In genomic region chr9:62337924-62338635, GRCm38 (mm10) we compare ENCODE assay signal across 15 mouse cellular contexts. TPM values are rescaled to one million over a fixed set of nuclear protein-coding genes. Genes with fewer than 3 reads are reported as not detected.
DNase-seq lines count a peak whose midpoint lies in the region; ATAC-seq lines count a peak whose summit lies in the region.
"Had no signal": no experiment of that assay in that cellular context is flagged by ENCODE, and none has a peak within 500 bp of the region (broad histone marks: within the 10 kb centered on the region; RNA-seq: fewer than 3 reads in every experiment).

No protein-coding gene starts in this region.

- WGBS in kidney, embryonic 14.5 days, result 78% methylated on average over 4 of the region's 4 CpGs
- 54% methylated on average over 4 of the region's 4 CpGs for WGBS in heart, embryonic 13.5 days
- 76% methylated on average over 4 of the region's 4 CpGs for WGBS in liver, embryonic 12.5 days (ENCODE audit: insufficient replicate concordance)

- no peak overlapping the region for H3K9ac ChIP-seq in kidney, embryonic 14.5 days (ENCODE audit: low read depth, low read length)
- H3K9ac ChIP-seq in heart, embryonic 13.5 days, result peak overlapping the region; percentile 50; the same call in 1 of the 2 replicates
- H3K9ac ChIP-seq in liver, embryonic 12.5 days, result no peak overlapping the region

- no peaks in the 10 kb centered on the region for H3K4me1 ChIP-seq in kidney, embryonic 14.5 days (ENCODE audit: control insufficient read depth, insufficient read depth, low read length)
- peaks cover 31% of the 10 kb centered on the region for H3K4me1 ChIP-seq in heart, embryonic 13.5 days
- peaks cover 19% of the 10 kb centered on the region for H3K4me1 ChIP-seq in liver, embryonic 12.5 days

- no peak overlapping the region for H3K4me3 ChIP-seq in kidney, embryonic 14.5 days (ENCODE audit: low read length)
- no peak overlapping the region for H3K4me3 ChIP-seq in heart, embryonic 13.5 days
- no peak overlapping the region for H3K4me3 ChIP-seq in liver, embryonic 12.5 days
- H3K4me3 ChIP-seq: limb, embryonic 10.5 days had no signal

- no peaks in the 10 kb centered on the region for H3K9me3 ChIP-seq in kidney, embryonic 14.5 days (ENCODE audit: control insufficient read depth, low read length)
- H3K9me3 ChIP-seq in heart, embryonic 13.5 days, result no peaks in the 10 kb centered on the region
- H3K9me3 ChIP-seq in liver, embryonic 12.5 days (replicated peaks), result 0 out of 2 replicates have a peak, but pooled peaks cover 4% of the 10 kb centered on the region
- H3K9me3 ChIP-seq: limb, embryonic 10.5 days had no signal

- no peak overlapping the region for H3K27ac ChIP-seq in kidney, embryonic 14.5 days (ENCODE audit: low read depth, low read length)
- peak overlapping the region; percentile 29 for H3K27ac ChIP-seq in heart, embryonic 13.5 days (replicated peaks)
- no peak overlapping the region for H3K27ac ChIP-seq in liver, embryonic 12.5 days
- H3K27ac ChIP-seq: limb, embryonic 10.5 days had no signal

- DNase-seq in adrenal gland, postnatal 14 days, result peak; percentile 54
- DNase-seq in adrenal gland, adult 8-10 months, result no peak
- peak; percentile 63 for DNase-seq in kidney, adult 9 months
- DNase-seq in lung, postnatal 10 days, result peak; percentile 76
- no peak for DNase-seq in ovary, postnatal 10 days (ENCODE audit: low spot score)
- DNase-seq: gastrocnemius, postnatal 25 days had no signal

- no peak overlapping the region for H3K4me2 ChIP-seq in kidney, embryonic 14.5 days (replicated peaks; ENCODE audit: low read depth, low read length)
- H3K4me2 ChIP-seq in heart, embryonic 13.5 days, result 0 out of 2 replicates have a peak overlapping the region, but pooled peaks have one; percentile 11
- no peak overlapping the region for H3K4me2 ChIP-seq in liver, embryonic 12.5 days

- no peaks in the 10 kb centered on the region for H3K27me3 ChIP-seq in kidney, embryonic 14.5 days (ENCODE audit: control insufficient read depth, insufficient read depth, low read length)
- H3K27me3 ChIP-seq in heart, embryonic 13.5 days (replicated peaks), result no peaks in the 10 kb centered on the region
- H3K27me3 ChIP-seq in liver, embryonic 12.5 days (replicated peaks), result no peaks in the 10 kb centered on the region; the same call in 1 of the 2 replicates
- H3K27me3 ChIP-seq: Patski had no signal

- no peak for ATAC-seq in kidney, embryonic 14.5 days (ENCODE audit: low FRiP score, low TSS enrichment)
- ATAC-seq in heart, embryonic 13.5 days (ENCODE audit: extremely low read depth, insufficient number of reproducible peaks, low FRiP score, low TSS enrichment), result no peak
- ATAC-seq in liver, embryonic 12.5 days, result no peak
- ATAC-seq: Patski had no signal

- no peaks in the 10 kb centered on the region for H3K36me3 ChIP-seq in kidney, embryonic 14.5 days (ENCODE audit: control insufficient read depth, insufficient read depth, low read length)
- no peaks in the 10 kb centered on the region for H3K36me3 ChIP-seq in heart, embryonic 13.5 days
- H3K36me3 ChIP-seq in liver, embryonic 12.5 days, result no peaks in the 10 kb centered on the region
- H3K36me3 ChIP-seq: limb, embryonic 10.5 days had no signal

RNA-seq across cellular contexts. Expression of gene Anp32a, which starts 3.0 kb away (rescaled TPM):
- 379 and 408 TPM in 2 replicates for total RNA-seq in adrenal gland, postnatal 14 days (2021)
- total RNA-seq in adrenal gland, adult 8-10 months (2022), result 100 to 1,000 TPM; 271 to 383 (median 310) TPM
- polyA plus RNA-seq in kidney, embryonic 14.5 days (2014; fragmentation: Nextera tagmentation; extraction: Ambion mirVana), result 155 and 214 TPM in 2 replicates
- polyA plus RNA-seq in heart, embryonic 13.5 days (2015; fragmentation: Nextera tagmentation; extraction: Ambion mirVana), result 150 and 157 TPM in 2 replicates
- 112 and 122 TPM in 2 replicates for polyA plus RNA-seq in liver, embryonic 12.5 days (2016; fragmentation: Nextera tagmentation; extraction: Ambion mirVana)

RNA-seq across cellular contexts. Expression of gene Spesp1, which starts 56.1 kb away (rescaled TPM):
- total RNA-seq in adrenal gland, postnatal 14 days (2021), result not detected in 2 replicates
- total RNA-seq in adrenal gland, adult 8-10 months (2022), result not detected
- not detected in 2 replicates for polyA plus RNA-seq in kidney, embryonic 14.5 days (2014; fragmentation: Nextera tagmentation; extraction: Ambion mirVana)
- not detected in 2 replicates for polyA plus RNA-seq in heart, embryonic 13.5 days (2015; fragmentation: Nextera tagmentation; extraction: Ambion mirVana)
- not detected in 2 replicates for polyA plus RNA-seq in liver, embryonic 12.5 days (2016; fragmentation: Nextera tagmentation; extraction: Ambion mirVana)
- total RNA-seq: gastrocnemius, postnatal 25 days; megakaryocyte, adult 5-6 weeks had no signal
- polyA plus RNA-seq: large intestine, adult 2 months; limb, embryonic 10.5 days; neural tube, embryonic 11.5 days; Patski; stomach, embryonic 14.5 days had no signal

Comparison
In these comparisons a context has a peak if more than half of its experiments do, and no peak if none do; other contexts are left out.
1. DNase-seq: peak in adrenal gland, postnatal 14 days (single experiment), kidney, adult 9 months (single experiment) and lung, postnatal 10 days (single experiment); none in adrenal gland, adult 8-10 months (single experiment) and ovary, postnatal 10 days (single experiment).